Mouse (Mus musculus) embryonic facial prominence, embryonic 10.5 days (tissue): ENCODE results near the gene Plod1. TPM values are rescaled to one million over a fixed set of nuclear protein-coding genes. Genes with fewer than 3 reads are reported as not detected.
A peak's percentile ranks its signal among the peaks of the same experiment; 100 is the strongest.

Experiments
- DNase-seq: peaks from one replicate; pipeline ENCODE4 v3.0.0-alpha.2; 2017; ENCODE audit warnings: low spot score
- H3K27ac ChIP-seq: fragments of 300-500 bp; sonication (generic); replicated peaks from 2 replicates; pipeline ENCODE4 v1.5.1; 2016; ENCODE audit warnings: mild to moderate bottlenecking
- H3K27me3 ChIP-seq: fragments of 300-500 bp; sonication (generic); replicated peaks from 2 replicates; pipeline ENCODE4 v1.6.1; 2016; ENCODE audit warnings: low read depth, mild to moderate bottlenecking; ENCODE audit not compliant: poor library complexity, severe bottlenecking
- H3K36me3 ChIP-seq: fragments of 300-500 bp; sonication (generic); replicated peaks from 2 replicates; pipeline ENCODE4 v1.6.1; 2016; ENCODE audit warnings: mild to moderate bottlenecking, moderate library complexity
- H3K4me1 ChIP-seq: fragments of 300-500 bp; sonication (generic); 2 replicates; pipeline ENCODE4 v1.6.1; 2016
- H3K4me3 ChIP-seq: fragments of 300-500 bp; sonication (generic); 2 replicates; pipeline ENCODE4 v1.5.1; 2016; ENCODE audit warnings: mild to moderate bottlenecking, moderate library complexity
- H3K9me3 ChIP-seq: fragments of 300-500 bp; sonication (generic); 2 replicates; pipeline ENCODE4 v1.6.1; 2016; ENCODE audit warnings: mild to moderate bottlenecking
- WGBS: fragments of 180-500 bp; shearing (Covaris S2); methylation state at CpG from one replicate; pipeline ENCODE4 v1.1.7; 2016; 5-methylcytosine and 5-hydroxymethylcytosine counted together
- polyA plus RNA-seq: library from polyadenylated mRNA; unstranded; fragments of >200 nt; fragmentation: Nextera tagmentation; extraction: Ambion mirVana; gene quantifications from 2 replicates; pipeline ENCODE4 v1.2.1, GENCODE M21; 2016

Plod1 gene
- 30.9 and 31.0 TPM in 2 replicates for polyA plus RNA-seq

DNA sequence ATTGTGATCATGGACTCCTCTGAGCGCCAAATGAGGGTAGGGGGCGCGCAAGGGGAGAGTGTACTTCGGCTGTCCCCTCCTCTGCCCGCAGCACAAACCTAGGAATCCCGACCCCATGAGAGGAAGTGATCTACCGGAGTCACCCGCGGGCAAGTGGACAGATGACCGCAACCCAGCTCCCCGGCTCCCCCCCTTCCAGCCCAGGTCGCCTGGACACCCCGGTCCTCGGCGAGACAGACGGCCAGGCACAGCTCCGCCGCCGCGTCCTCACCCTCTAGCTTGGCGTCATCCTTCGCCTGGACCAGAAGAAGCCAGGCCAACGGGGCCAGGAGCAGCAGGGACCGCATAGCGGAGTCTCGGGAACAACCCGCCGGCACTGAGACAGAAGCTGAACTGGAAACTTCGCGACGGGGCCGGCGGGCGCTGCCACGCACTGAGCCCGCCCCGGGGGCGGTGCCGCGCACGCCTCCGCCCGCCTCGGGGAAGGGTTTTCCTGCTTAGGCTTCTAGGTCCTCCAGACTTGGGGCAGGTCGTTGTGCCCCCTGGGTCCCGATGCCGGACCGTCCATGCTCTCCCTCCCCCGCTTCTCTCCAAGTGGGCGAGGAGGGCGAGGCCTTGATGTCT lies at the start of gene Plod1:
Plod1 (minus strand) TSS at position 437 of the 624 bp plus-strand sequence.
- Histone ChIP-seq H3K4me1 (peaks cover 72% of the 10 kb centered on the region), H3K36me3 (peaks cover 8% of the 10 kb centered on the region), H3K27ac (peak within 1 kb of the TSS; percentile 89), H3K4me3 (peak within 1 kb of the TSS; percentile 83), H3K9me3 (no peaks in the 10 kb centered on the region), H3K27me3 (no peaks in the 10 kb centered on the region; the same call in 1 of the 2 replicates)
- peak; percentile 87 for DNase-seq
- WGBS: under 1% methylated on average over 51 of the region's 51 CpGs

DNA sequence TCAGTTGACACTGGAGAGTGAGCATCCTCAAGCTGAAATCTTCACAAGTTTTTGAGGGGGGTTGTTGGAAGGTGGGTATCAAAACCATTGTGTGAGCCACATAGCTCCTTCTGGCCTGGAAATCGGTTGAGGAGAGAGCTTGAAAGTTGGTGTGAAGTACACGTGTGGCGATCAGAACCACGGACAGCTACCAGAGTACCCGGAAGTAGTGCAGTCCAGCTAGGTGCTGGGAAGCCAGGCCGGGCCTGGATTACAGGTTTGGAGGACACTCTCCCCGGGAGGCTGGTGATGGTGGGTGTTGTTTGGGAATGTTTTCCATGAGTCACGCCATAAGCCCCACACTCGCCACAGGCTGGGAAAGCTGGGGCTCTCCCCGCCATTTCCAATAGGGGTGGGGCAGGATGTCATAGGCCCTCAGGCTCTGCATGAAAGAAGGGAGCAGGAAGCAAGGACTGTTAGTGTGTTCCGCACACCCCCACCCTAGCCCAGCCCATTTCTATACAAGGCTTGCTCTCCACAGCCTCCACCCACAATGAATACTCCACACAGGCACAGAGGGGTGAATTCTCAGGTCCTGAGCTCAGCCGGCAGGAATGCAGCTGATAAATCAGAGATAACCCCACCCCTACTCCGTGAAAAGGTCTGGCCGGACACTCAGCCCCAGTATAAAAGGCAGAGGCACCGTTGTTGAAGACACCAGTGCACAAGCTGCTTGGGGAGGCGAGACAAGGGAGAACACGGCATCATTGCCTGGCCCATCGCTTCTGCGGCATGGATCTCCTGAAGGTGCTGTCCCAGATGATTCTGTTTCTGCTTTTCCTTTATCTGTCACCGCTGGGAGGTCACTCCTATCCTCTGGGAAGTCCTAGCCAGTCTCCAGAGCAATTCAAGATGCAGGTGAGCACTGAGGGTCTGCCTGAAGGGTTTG lies 48.9 kb upstream of the Plod1 start, which contains the start of gene Nppb:
Nppb (plus strand) TSS at position 584 of the 928 bp plus-strand sequence.
- Histone ChIP-seq H3K4me1 (peaks cover 6% of the 10 kb centered on the region; the same call in 1 of the 2 replicates), H3K9me3 (no peaks in the 10 kb centered on the region), H3K27me3 (no peaks in the 10 kb centered on the region), H3K36me3 (no peaks in the 10 kb centered on the region), H3K4me3 (no peak within 1 kb of the TSS), H3K27ac (no peak within 1 kb of the TSS)
- WGBS: 26% methylated on average over 20 of the region's 20 CpGs
- DNase-seq: peak; percentile 70

DNA sequence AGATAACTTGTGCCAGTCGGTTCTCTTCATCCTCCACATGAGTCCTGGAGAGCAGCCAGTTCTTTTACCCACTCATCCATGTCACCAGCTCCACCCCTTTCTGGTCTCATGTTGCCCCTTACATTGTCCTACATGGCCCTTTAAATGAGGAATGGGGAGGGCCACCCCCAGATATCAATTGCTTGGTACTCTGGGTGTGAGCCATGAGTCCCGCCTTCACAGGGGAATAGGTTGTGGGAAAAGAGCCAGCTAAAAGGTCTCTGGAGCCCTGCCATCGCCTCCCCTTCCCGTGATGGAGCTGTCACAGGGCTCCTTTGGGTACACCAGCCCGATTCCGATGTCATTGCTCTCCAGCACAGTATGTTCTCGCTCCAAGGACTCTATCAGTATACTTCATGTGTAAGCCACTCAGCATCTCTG lies 42.9 kb upstream of the Plod1 start:
- Histone ChIP-seq H3K4me1 (no peaks in the 10 kb centered on the region), H3K27me3 (no peaks in the 10 kb centered on the region), H3K9me3 (no peaks in the 10 kb centered on the region), H3K27ac (no peak overlapping the region), H3K4me3 (no peak overlapping the region), H3K36me3 (no peaks in the 10 kb centered on the region)
- 85% methylated on average over 7 of the region's 7 CpGs for WGBS
- DNase-seq: no peak

DNA sequence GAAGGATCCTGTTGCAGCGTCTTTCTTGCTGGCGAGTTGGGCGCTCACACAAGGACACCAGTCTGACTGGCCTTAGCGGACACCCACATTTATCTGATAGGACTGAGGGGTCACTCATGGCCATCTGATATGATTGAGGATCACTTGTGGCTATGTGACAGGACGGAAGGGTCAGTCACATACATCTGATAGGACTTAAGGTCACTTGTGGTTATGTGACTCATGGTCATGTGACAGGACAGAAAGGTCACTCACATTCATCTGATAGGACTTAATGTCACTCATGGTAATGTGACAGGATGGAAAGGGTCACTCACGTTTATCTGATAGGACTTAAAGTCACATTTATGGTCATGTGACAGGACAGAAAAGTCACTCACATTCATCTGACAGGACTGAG lies 41.8 kb upstream of the Plod1 start:
- H3K36me3 ChIP-seq: no peaks in the 10 kb centered on the region
- WGBS: 90% methylated on average over 6 of the region's 6 CpGs
- H3K27me3 ChIP-seq: no peaks in the 10 kb centered on the region
- H3K4me1 ChIP-seq: no peaks in the 10 kb centered on the region
- H3K27ac ChIP-seq: no peak overlapping the region
- no peak for DNase-seq
- H3K9me3 ChIP-seq: no peaks in the 10 kb centered on the region
- H3K4me3 ChIP-seq: no peak overlapping the region

DNA sequence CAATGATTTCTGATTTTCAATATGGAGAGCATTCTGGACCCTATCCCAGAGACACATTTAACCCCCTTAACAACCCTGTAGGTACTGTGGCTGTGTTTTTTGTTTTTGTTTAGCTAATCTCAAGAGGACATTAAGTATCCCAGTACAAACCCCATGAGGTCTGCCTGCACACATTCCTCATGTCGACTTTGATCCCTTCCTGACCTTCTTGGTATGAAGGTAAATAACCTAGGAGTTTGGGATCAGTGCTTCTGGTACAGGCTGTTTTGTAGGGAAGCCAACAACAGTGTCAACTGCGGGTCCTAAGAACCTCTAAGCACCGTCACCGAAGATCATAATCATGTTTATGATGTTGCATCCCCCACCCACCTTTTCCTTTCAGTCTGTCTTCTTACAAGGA lies 41.2 kb upstream of the Plod1 start:
- Histone ChIP-seq H3K4me1 (no peaks in the 10 kb centered on the region), H3K27ac (no peak overlapping the region), H3K36me3 (no peaks in the 10 kb centered on the region), H3K4me3 (no peak overlapping the region), H3K27me3 (no peaks in the 10 kb centered on the region), H3K9me3 (no peaks in the 10 kb centered on the region)
- 80% methylated on average over 4 of the region's 4 CpGs for WGBS
- no peak for DNase-seq

DNA sequence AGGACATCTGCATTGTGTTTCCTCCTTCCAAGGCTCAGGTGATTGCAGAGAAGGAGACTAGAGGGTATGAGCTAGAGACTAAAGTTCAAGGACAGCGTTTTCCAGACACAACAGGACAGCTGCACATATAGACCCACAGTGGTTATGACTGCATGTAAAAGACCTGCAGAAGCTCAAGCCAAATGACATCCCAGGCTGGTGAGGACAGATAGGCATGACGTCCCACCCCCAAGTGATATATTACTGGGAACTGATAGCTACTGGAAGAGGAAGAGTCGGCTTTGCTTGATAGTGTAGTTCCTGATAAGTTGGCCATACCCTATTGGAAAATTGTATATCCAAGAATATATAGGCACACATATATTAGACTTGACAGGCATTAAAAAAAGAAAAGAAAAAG lies 39.7 kb upstream of the Plod1 start:
- no peak for DNase-seq
- Histone ChIP-seq H3K27ac (no peak overlapping the region), H3K36me3 (no peaks in the 10 kb centered on the region), H3K9me3 (0 out of 2 replicates have a peak, but pooled peaks cover 2% of the 10 kb centered on the region), H3K4me1 (no peaks in the 10 kb centered on the region), H3K27me3 (no peaks in the 10 kb centered on the region), H3K4me3 (no peak overlapping the region)
- 79% methylated on average over 3 of the region's 3 CpGs for WGBS

DNA sequence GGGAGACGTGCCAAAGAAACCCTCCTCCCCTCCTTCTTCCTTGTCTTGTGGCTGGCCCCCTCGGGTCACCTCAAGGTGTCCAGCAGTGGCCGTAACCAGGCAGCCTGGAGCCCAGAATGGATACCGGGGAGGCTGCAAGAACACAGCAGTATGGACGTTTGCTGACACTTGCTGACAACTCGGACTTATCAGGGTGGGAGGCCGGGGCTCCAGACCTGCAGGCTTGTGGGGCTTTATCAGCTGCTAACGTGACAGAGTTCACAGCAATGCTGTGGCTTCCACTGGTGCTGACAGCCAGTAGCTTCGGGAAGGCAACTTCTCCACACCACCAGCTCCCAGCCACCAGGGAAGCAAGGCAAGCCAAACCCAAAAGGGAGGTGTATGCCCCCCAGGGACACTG lies 32.8 kb upstream of the Plod1 start:
- 0 out of 2 replicates have a peak, but pooled peaks cover 2% of the 10 kb centered on the region for H3K9me3 ChIP-seq
- no peak overlapping the region for H3K27ac ChIP-seq
- H3K36me3 ChIP-seq: no peaks in the 10 kb centered on the region
- WGBS: 66% methylated on average over 9 of the region's 9 CpGs
- no peaks in the 10 kb centered on the region for H3K4me1 ChIP-seq
- H3K27me3 ChIP-seq: no peaks in the 10 kb centered on the region
- H3K4me3 ChIP-seq: no peak overlapping the region
- DNase-seq: no peak

DNA sequence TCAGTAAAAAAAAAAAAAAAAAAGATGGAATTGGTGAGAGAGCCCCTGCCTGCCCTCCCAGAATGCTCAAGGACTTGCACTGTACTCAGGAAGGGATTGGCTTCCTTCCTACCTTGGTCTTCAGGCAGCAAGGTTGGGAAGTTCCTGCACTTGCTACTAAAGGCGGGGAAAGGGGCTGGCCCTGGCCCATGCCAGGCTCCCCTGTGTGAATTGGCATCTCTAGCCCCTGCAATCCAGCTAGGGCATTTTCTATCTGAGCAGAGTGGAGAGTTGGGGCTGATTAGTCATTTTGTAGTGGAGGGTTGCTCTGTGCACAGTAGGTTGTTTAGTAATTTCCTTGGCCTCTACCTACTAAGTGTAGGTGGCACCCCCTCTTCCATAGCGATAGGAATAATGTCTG lies 32.2 kb upstream of the Plod1 start:
- WGBS: 79% methylated on average over 2 of the region's 2 CpGs

DNA sequence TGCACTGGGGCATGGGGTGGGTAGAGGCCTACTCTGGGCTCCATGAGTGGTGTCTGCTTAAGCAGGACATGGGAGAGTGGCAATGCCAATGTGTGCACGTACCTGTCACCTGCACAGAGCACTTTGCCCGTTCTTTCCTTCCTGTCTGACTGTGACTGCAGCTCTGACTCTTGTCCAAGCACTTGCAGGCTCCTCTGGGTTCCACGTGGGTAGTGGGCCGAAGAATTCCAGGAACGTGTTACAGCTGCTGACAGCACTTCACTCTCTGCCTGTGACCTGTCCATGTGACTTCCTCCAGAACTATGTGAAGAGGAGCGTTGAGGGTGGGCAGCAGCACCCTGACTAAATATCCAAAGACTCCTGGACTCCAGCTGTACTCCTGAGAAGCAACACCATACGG lies 29.1 kb upstream of the Plod1 start:
- no peaks in the 10 kb centered on the region; the same call in 1 of the 2 replicates for H3K4me1 ChIP-seq
- WGBS: 80% methylated on average over 7 of the region's 7 CpGs
- no peaks in the 10 kb centered on the region for H3K9me3 ChIP-seq

More for the DNA sequence above, 32.2 kb upstream of the Plod1 start:
- H3K9me3 ChIP-seq: 0 out of 2 replicates have a peak, but pooled peaks cover 2% of the 10 kb centered on the region
- no peak overlapping the region for H3K4me3 ChIP-seq
- H3K27me3 ChIP-seq: no peaks in the 10 kb centered on the region
- H3K36me3 ChIP-seq: no peaks in the 10 kb centered on the region
- no peak overlapping the region for H3K27ac ChIP-seq
- no peaks in the 10 kb centered on the region for H3K4me1 ChIP-seq
- DNase-seq: no peak

DNA sequence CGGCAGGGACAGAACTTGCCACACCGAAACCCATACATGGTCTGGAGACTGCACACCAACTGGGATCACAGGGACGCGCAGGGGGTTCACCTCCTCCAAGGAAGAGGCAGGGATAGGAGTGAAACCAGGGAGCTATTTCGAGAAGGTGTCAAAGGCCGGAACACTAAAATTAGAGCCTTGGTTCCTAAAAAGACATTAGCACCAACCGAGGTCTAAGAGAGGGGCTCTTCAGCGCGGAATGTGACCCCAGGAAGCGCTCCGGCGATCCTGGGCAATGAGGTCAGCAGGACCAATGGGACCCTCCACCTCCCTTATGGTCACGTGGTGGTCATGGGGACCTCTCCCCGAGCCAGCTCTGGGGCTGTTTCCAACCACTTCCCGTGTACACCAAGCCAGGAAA lies 27.1 kb upstream of the Plod1 start:
- H3K9me3 ChIP-seq: no peaks in the 10 kb centered on the region
- no peaks in the 10 kb centered on the region; the same call in 1 of the 2 replicates for H3K4me1 ChIP-seq
- WGBS: 86% methylated on average over 15 of the region's 15 CpGs
- H3K27ac ChIP-seq: no peak overlapping the region
- no peaks in the 10 kb centered on the region for H3K27me3 ChIP-seq
- H3K36me3 ChIP-seq: no peaks in the 10 kb centered on the region
- DNase-seq: no peak
- no peak overlapping the region for H3K4me3 ChIP-seq

More for the DNA sequence above, 29.1 kb upstream of the Plod1 start:
- Histone ChIP-seq H3K27me3 (no peaks in the 10 kb centered on the region), H3K36me3 (no peaks in the 10 kb centered on the region), H3K4me3 (no peak overlapping the region), H3K27ac (no peak overlapping the region)
- no peak for DNase-seq

DNA sequence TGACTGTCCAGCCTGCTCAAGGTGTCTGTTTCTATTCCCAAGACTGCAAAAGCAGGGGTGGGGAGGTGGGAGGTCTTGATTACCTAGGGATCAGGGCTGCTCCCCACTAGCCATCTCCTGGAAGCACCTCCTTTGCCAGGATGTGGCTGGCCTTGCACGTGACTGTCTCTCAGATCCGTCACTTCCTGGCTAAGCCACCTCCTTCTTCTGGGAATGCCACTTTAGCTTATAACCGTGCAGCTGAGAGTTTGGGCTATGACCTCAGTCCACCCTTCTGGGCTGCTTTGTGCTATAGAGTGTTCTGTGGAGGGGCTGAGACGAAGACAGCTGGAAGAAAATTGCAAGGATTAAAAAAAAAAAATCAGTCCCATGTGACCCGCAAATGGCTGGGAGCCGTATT lies 26.2 kb upstream of the Plod1 start:
- DNase-seq: no peak
- WGBS: 66% methylated on average over 6 of the region's 6 CpGs
- Histone ChIP-seq H3K27me3 (no peaks in the 10 kb centered on the region), H3K27ac (no peak overlapping the region), H3K9me3 (no peaks in the 10 kb centered on the region), H3K4me1 (no peaks in the 10 kb centered on the region; the same call in 1 of the 2 replicates), H3K36me3 (no peaks in the 10 kb centered on the region), H3K4me3 (no peak overlapping the region)

DNA sequence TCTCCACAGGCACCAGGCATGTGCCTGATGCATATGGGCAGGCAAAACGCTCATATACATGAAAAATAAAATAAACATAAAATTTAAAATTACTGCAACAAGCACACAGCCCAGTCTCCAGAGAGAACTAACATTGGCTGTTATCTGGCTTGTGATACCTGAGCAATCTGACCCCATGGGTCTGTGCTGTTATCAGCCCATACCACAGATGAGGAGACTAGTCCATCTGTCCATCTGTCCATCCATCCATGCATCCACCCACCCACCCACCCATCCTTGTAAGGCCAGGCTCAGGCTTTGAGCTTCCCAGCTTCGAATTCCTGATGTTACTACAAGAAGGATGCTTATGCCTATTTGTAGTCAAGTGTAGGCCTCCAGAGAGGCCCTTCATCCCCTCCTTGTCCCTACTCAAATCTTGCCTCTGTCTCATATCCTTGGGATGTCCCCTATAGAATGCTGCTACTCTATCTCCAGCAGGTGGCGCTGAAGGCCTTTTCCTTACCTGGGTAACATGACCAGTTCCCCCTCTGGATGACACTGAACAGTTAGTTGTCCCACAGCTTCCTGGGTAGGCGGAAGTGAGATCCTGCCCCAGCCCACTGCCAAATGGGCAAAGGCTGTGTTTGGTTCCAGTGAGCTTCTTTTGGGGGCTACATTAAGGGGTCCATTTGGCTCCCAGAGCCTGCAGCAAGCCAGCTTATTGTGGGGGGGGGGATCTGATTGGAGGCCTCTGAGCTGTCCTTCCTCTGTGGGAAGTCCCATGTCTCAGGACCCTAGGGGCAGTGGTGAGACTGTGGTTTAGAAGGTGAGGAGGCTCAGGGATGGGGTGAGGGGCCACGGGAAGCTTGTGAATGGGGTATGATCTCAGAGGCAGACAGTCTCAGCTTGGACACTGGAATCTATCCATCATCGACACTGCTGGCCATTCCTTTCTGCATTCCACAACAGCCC lies 23.6 kb upstream of the Plod1 start:
- 40% methylated on average over 6 of the region's 6 CpGs for WGBS
- Histone ChIP-seq H3K4me1 (no peaks in the 10 kb centered on the region; the same call in 1 of the 2 replicates), H3K4me3 (no peak overlapping the region), H3K9me3 (no peaks in the 10 kb centered on the region), H3K36me3 (no peaks in the 10 kb centered on the region), H3K27ac (no peak overlapping the region), H3K27me3 (no peaks in the 10 kb centered on the region)
- DNase-seq: peak; percentile 77
